Mouse (Mus musculus): Measurements from ENCODE around the gene Sphk2. TPM values are rescaled to one million over a fixed set of nuclear protein-coding genes. Genes with fewer than 3 reads are reported as not detected.

The Sphk2 gene
- polyA plus RNA-seq, 2 experiments, result 27.5 to 36.9 TPM

- H3K4me1 ChIP-seq (ENCODE audit: control insufficient read depth, insufficient read depth, low read length), result peaks cover 31% of the 10 kb centered on the region
- H3K4me3 ChIP-seq (replicated peaks; ENCODE audit: low read length), result peak overlapping the region; percentile 47
- H3K27ac ChIP-seq (replicated peaks; ENCODE audit: low read depth, low read length), result no peak overlapping the region
- no peaks in the 10 kb centered on the region for H3K9me3 ChIP-seq (ENCODE audit: control insufficient read depth, low read length)
- ATAC-seq (ENCODE audit: low FRiP score, low read depth) (peak; percentile 17), DNase-seq (ENCODE audit: low spot score) (no peak)
- H3K27me3 ChIP-seq (ENCODE audit: control insufficient read depth, insufficient read depth, low read length), result no peaks in the 10 kb centered on the region
- peak overlapping the region; percentile 49 for H3K9ac ChIP-seq (ENCODE audit: low read depth, low read length, severe bottlenecking)
- TF ChIP-seq POLR2A (IDR thresholded peaks at IDR 0.05; ENCODE audit: borderline replicate concordance, extremely low read depth, insufficient read depth, insufficient read length), result no peak
- peaks cover 49% of the 10 kb centered on the region for H3K36me3 ChIP-seq (ENCODE audit: control insufficient read depth, insufficient read depth, low read length)
- peak overlapping the region; percentile 88 for H3K4me2 ChIP-seq (replicated peaks; ENCODE audit: low read depth, low read length, severe bottlenecking)
- 10% methylated on average over 14 of the region's 14 CpGs for WGBS
These were observed 3.1 kb downstream of the Sphk2 start for GRCm38 (mm10) chr7:45714630-45715089.

- Histone ChIP-seq H3K36me3 (ENCODE audit: control insufficient read depth, insufficient read depth, low read length) (peaks cover 48% of the 10 kb centered on the region), H3K9me3 (ENCODE audit: control insufficient read depth, low read length) (no peaks in the 10 kb centered on the region), H3K4me3 (replicated peaks; ENCODE audit: low read length) (peak overlapping the region; percentile 47), H3K4me2 (replicated peaks; ENCODE audit: low read depth, low read length, severe bottlenecking) (peak overlapping the region; percentile 88), H3K27ac (replicated peaks; ENCODE audit: low read depth, low read length) (no peak overlapping the region), H3K27me3 (ENCODE audit: control insufficient read depth, insufficient read depth, low read length) (no peaks in the 10 kb centered on the region), H3K9ac (ENCODE audit: low read depth, low read length, severe bottlenecking) (no peak overlapping the region), H3K4me1 (ENCODE audit: control insufficient read depth, insufficient read depth, low read length) (peaks cover 28% of the 10 kb centered on the region)
- DNase-seq (ENCODE audit: low spot score) (no peak), ATAC-seq (ENCODE audit: low FRiP score, low read depth) (no peak)
- 91% methylated on average over 6 of the region's 6 CpGs for WGBS
- TF ChIP-seq POLR2A (IDR thresholded peaks at IDR 0.05; ENCODE audit: borderline replicate concordance, extremely low read depth, insufficient read depth, insufficient read length), result no peak
These were observed 3.8 kb downstream of the Sphk2 start for GRCm38 (mm10) chr7:45713881-45714520.

- Histone ChIP-seq H3K4me1 (ENCODE audit: control insufficient read depth, insufficient read depth, low read length) (peaks cover 27% of the 10 kb centered on the region), H3K27me3 (ENCODE audit: control insufficient read depth, insufficient read depth, low read length) (no peaks in the 10 kb centered on the region), H3K9me3 (ENCODE audit: control insufficient read depth, low read length) (no peaks in the 10 kb centered on the region), H3K27ac (replicated peaks; ENCODE audit: low read depth, low read length) (no peak overlapping the region), H3K9ac (ENCODE audit: low read depth, low read length, severe bottlenecking) (no peak overlapping the region), H3K36me3 (ENCODE audit: control insufficient read depth, insufficient read depth, low read length) (peaks cover 48% of the 10 kb centered on the region), H3K4me3 (replicated peaks; ENCODE audit: low read length) (no peak overlapping the region), H3K4me2 (replicated peaks; ENCODE audit: low read depth, low read length, severe bottlenecking) (no peak overlapping the region)
- DNase-seq (ENCODE audit: low spot score) (no peak), ATAC-seq (ENCODE audit: low FRiP score, low read depth) (no peak)
- 95% methylated on average over 16 of the region's 16 CpGs for WGBS
- TF ChIP-seq POLR2A (IDR thresholded peaks at IDR 0.05; ENCODE audit: borderline replicate concordance, extremely low read depth, insufficient read depth, insufficient read length), result no peak
These were observed 4.4 kb downstream of the Sphk2 start for GRCm38 (mm10) chr7:45713396-45713795.

GRCm38 (mm10) chr7:45712022-45712757 is 5.6 kb downstream of the Sphk2 start:
- no peak overlapping the region for H3K4me2 ChIP-seq (replicated peaks; ENCODE audit: low read depth, low read length, severe bottlenecking)
- DNase-seq (ENCODE audit: low spot score) (no peak), ATAC-seq (ENCODE audit: low FRiP score, low read depth) (no peak)
- H3K9ac ChIP-seq (ENCODE audit: low read depth, low read length, severe bottlenecking), result no peak overlapping the region
- H3K4me3 ChIP-seq (replicated peaks; ENCODE audit: low read length), result no peak overlapping the region
- WGBS, result 87% methylated on average over 21 of the region's 21 CpGs
- TF ChIP-seq POLR2A (IDR thresholded peaks at IDR 0.05; ENCODE audit: borderline replicate concordance, extremely low read depth, insufficient read depth, insufficient read length), result no peak
- H3K27ac ChIP-seq (replicated peaks; ENCODE audit: low read depth, low read length), result no peak overlapping the region
- peaks cover 39% of the 10 kb centered on the region for H3K4me1 ChIP-seq (ENCODE audit: control insufficient read depth, insufficient read depth, low read length)
- H3K9me3 ChIP-seq (ENCODE audit: control insufficient read depth, low read length), result no peaks in the 10 kb centered on the region
- peaks cover 48% of the 10 kb centered on the region for H3K36me3 ChIP-seq (ENCODE audit: control insufficient read depth, insufficient read depth, low read length)
- H3K27me3 ChIP-seq (ENCODE audit: control insufficient read depth, insufficient read depth, low read length), result no peaks in the 10 kb centered on the region

DNA sequence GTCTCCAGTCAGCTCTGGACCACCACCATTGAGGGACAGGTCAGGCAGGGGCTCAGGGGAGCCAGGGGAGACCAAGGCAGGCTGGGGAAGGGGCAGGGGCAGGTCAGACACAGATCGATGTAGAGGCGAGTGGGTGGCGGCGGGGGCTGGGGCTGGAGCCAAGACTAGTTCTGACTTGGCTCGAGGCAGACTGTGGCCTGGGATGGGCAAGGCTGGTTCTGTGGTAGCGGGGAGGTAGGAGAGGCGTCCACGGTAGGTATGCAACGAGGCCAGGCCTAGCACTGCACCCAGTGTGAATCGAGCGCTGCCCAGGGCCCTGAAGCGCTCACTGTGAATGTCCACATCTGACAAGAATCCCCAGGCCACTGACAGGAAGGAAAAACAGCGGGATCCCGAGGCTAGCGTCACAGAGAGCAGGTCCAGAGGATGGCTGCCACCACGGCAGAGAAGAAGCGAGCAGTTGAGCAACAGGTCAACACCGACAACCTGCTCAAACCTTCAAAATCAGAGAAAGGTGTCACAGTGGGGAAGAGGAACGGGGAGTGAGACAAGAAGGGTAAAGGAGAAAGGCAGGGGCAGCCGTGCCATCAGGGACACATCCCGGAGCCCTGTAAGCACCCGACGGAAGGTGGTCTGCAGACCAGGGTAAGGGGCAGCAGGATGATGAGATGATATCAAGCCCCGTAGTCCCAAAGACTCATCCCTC is 6.3 kb downstream of the Sphk2 start:
- 90% methylated on average over 24 of the region's 24 CpGs for WGBS
- Histone ChIP-seq H3K4me3 (replicated peaks; ENCODE audit: low read length) (no peak overlapping the region), H3K4me1 (ENCODE audit: control insufficient read depth, insufficient read depth, low read length) (peaks cover 37% of the 10 kb centered on the region)

More for the DNA sequence above, 6.3 kb downstream of the Sphk2 start:
- TF ChIP-seq POLR2A (IDR thresholded peaks at IDR 0.05; ENCODE audit: borderline replicate concordance, extremely low read depth, insufficient read depth, insufficient read length), result no peak
- DNase-seq (ENCODE audit: low spot score) (no peak), ATAC-seq (ENCODE audit: low FRiP score, low read depth) (no peak)
- Histone ChIP-seq H3K9me3 (ENCODE audit: control insufficient read depth, low read length) (no peaks in the 10 kb centered on the region), H3K4me2 (replicated peaks; ENCODE audit: low read depth, low read length, severe bottlenecking) (no peak overlapping the region), H3K9ac (ENCODE audit: low read depth, low read length, severe bottlenecking) (no peak overlapping the region), H3K27ac (replicated peaks; ENCODE audit: low read depth, low read length) (no peak overlapping the region), H3K27me3 (ENCODE audit: control insufficient read depth, insufficient read depth, low read length) (no peaks in the 10 kb centered on the region), H3K36me3 (ENCODE audit: control insufficient read depth, insufficient read depth, low read length) (peaks cover 48% of the 10 kb centered on the region)

Measured in limb, embryonic 14.5 days (tissue).